Mouse (Mus musculus) urinary bladder, adult 18-20 months (tissue): ENCODE data around the gene Thada.

Source experiments
- DNase-seq, 2 experiments: peaks; one replicate each; pipeline ENCODE4 v3.0.0; 2022; ENCODE audit warnings: low spot score in 2 of 2, mixed read lengths in 2 of 2

The Thada gene

DNA sequence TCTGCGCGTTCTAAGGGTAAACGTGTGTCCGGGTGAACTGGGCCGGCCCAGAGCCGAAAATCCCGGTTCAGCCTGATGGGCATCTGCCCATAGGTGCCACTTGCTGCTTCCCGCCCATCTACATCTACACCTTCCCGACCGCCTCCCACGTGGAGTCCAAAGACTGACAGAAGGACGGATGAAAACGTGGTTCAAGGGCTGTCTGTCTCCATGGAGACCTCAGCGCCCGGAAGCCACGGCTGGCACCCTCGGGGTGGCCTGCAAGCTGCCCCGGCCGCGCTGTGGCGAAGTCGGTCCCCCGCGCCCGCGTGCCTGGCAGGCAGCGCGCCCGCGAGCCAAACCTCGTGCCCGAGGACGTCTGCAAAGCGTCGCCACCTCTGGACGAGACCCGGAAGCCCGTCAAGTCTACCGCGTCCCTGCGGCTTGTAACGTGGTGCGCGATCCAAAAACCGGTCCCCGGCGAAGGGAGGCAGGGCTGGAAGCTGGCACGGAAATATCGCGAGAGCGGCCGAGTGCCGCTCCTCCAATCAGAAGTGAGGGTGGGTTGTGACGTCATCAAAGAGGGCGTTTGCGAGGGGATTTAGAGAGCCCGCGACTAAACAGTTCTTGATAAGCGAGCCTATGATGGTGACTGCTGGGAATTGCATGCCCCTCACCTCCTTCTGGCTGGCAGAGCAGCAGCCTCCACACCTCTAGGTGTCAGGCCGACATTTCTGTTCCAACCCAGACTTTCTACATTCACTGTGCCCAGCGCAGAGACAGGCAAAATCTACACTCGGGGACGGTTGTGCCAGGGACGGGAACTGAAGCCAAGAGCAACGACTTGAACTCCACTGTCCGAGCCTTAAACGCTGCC is at the start of gene Thada:
Gene Thada, minus strand, starts transcription at position 453 of the 856 bp plus-strand sequence.
- peak; percentile 97 for DNase-seq

DNA sequence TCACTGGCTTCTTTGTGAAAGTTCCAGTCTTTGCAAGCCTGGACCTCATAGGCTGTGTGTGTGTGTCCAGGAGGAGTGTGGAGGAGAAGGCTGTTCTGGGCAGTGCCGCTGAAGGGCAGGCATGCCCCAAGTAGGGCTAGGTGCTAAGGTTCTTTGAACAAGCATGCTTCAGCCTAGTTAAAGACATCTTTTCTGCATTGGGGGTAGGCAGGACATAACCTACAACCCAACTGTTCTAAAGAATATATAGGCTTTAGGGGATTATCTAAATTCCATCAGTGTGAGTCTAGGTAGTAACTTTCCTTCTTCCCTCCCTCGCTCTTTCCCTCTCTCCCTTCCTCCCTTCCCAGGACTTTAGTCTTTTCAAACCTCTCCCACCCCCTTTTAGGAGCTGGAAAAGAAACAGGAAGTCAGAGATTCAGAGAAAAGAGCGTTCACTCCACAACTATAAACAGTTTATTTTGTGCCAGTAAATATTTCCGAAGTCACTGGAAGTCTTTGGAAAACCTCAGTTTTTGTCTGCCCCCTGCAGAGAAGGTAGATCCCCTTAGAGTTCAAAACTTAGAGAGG is 46.6 kb upstream of the Thada start:
- DNase-seq = no peak

DNA sequence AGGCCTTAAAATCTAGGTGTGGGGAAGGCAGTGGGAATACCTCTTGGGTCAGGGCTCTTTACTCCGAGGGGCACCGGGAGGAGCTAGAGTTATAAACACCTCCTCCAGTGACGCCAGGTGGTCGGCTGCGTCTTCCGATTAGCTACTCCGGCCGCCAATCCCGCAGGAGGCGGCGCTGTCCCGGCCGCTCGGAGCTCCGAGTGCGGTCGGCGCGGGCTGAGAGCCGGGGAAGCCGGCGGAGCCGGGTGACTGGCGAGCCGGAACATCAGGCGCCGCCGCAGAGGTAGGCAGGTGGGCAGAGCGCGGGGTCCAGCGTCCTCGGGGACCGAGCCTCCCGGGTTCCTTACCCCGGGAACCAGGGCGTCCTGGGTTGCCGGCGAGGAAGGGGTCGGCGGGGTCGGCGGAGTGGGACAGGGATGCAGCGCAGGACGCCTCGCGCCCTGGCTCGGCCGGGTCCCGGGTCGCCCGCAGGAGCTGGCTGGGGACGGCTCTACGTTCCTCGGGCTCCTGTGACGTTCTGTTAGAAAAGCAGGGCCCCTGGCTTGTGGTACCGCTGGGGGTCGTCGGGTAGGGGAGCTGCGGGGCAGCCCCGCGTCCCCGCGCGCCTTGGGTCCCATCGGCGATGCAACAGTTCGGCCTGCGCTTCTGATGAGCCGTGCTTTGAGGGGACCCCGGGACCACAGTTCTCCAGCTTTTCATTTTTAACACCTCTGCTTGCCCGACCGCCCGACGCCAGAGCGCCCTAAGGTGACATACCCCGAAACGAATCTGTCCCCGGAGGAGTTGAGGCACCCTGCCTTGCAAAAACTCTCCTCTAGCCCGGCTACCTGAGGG is 45.9 kb upstream of the Thada start, which contains the start of gene Plekhh2:
Gene Plekhh2, plus strand, starts transcription at position 214 of the 834 bp plus-strand sequence.
- DNase-seq = peak; percentile 52 to 64

DNA sequence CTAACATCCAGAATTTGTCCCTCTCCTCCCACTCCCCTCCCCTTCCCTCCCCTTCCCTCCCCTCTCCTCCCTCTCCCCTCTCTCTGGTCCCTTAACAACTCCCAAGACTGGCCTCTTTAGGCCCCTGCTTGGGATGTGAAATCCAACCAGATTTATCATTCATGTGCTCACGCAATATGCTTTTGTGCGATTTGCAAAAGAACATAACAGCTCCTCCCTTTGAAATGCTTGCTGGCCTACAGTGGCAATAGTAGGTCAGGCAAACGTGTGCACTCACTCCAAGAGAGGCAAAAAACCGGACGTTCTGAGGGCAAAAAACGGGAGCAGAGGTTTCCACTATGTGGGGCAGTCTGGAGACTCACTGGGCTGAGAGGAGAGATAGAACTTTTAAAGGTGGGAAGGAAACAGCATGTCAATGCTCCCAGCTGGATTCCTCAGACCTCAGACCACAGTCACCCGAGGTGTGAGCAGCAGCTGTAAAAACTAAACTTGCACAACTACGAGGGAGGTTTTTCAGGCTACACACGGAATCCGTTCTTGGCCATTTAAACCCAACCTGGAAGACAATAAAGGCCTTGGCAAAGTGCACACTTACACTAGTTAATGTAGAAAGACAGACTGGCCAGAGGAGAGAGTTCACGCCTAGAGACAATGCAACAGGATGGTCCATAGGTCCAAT is 45.1 kb upstream of the Thada start:
- DNase-seq = peak in 1 of 2 experiments; percentile 6

GRCm38 (mm10) chr17:84510355-84510754 is 44.4 kb upstream of the Thada start:
- DNase-seq = peak in 1 of 2 experiments; percentile 30

DNA sequence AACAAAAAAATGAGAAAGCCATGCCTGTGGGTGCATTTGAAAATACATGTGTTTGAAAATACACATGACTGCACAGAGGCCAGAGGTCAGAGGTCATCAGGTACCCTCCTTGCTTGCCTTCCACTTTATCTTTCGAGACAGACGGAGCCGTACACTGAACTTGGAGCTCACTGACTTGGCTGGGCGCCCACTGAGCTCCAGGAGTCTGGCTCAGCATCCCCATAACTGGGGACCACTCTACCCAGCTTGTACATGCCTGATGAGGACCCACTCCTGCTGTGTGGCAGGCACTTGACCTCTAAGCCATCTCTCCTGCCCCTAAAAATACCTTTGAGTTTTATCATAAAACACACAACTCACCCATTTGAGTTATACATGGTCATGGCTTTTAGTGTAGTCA is 43.2 kb upstream of the Thada start:
- DNase-seq = no peak

DNA sequence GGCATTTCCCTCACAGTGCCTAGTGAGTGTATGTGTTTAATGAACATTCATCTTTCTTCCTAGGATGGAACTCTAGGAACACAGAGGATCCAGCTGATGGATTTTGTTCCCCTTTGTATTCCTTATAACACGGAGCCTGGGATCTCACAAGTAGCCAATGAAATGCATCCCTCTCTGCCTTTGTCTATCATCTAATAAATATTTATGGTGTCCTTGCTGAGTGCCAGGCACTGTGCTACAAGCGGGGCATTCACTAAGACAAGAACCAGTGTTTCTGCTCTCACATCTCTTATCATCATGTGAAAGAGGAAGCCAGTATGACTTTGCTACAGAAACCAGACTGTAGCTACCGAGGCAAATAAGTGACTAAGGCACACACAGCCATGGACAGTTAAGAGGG is 42.7 kb upstream of the Thada start:
- DNase-seq = no peak

- no peak for DNase-seq
Observed at GRCm38 (mm10) chr17:84505922-84506321, 39.9 kb upstream of the Thada start.

- DNase-seq = no peak
Observed at GRCm38 (mm10) chr17:84502341-84502740, 36.3 kb upstream of the Thada start.

DNA sequence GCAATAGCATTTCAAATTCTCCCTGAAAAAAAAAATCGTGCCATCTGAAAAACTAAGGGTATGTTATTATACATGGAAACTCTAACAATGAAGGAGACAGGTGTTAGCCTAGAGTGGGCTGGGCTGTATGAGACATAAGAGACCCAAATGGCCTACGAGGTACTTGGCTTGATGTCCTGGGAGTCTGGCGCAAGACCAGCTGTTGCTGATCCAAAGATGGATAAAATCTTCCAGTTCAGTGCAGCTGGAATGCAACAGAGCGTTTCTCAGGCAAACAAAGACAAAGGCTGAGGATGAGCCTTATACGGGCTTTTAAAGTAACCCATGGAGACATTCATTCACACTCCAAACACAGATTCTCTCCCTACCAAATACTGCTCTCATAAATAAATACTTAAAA is 32.6 kb upstream of the Thada start:
- no peak for DNase-seq

GRCm38 (mm10) chr17:84497972-84498604 is 32.1 kb upstream of the Thada start:
- no peak for DNase-seq

DNA sequence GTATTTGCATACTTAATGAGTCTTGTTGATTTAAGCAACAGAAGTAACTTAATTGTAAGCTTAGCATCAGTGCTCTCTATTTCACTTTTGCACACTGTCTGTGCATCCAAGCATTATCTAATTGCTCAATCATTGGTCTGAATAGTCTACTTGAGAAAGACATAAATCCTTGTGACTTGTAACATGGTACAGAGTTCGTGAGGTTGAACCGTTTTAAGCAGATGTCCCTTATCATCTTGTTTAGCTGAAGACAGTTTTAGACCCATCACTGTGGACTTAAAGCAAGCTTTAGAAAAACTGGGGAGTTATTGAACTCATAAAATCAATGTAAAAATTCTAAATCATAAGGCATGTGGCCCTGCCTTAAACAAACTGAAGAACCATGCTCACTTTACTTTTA is 31.6 kb upstream of the Thada start:
- DNase-seq = no peak

DNA sequence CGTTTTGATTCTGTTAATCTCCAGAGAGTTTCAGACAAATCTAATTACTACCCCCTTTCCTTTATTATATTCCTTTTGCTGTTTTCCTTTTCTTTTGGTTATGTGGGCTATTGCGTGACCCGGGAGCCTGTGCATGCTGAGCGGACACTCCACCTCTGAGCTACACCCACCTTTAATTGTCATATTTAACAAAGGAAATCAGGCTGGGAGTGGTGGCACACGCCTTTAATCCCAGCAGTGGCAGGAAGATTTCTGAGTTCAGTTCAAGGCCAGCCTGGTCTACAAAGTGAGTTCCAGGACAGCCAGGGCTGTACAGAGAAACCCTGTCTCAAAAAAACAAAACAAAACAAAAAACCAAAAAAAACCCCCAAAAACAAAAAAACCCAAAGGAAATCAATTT is 31.0 kb upstream of the Thada start:
- DNase-seq = no peak

DNA sequence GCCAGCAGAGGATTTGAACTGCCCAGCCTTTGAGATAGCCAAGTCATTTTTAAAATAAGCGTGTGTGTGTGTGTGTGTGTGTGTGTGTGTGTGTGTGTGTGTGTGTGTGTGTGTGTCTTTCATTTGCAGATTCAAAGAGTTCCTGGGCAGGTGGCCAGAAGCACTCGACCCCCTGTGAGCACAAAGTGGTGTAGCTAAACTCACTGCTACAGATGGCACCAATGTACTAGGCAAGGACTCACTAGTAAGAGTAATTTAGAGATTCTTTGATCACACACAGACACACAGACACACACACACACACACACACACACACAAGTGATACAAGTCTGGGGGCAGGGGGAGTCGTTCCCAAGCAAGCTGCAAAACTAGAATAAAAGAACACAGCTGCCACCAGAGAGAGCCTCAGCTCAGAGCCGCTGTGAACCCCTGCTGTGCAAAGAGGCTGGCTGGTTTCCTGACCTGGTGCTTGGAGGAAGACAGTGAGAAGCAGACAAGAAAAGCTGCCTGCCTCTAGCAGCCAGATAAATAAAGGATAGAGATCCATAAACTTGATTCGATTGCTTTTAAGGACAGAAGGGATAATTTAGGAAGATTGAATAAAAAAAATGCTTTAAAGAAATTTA is 26.4 kb upstream of the Thada start:
- no peak for DNase-seq

GRCm38 (mm10) chr17:84487415-84487814 is 21.4 kb upstream of the Thada start:
- DNase-seq = no peak

- DNase-seq = no peak
Observed at GRCm38 (mm10) chr17:84483673-84484320, 17.8 kb upstream of the Thada start.

DNA sequence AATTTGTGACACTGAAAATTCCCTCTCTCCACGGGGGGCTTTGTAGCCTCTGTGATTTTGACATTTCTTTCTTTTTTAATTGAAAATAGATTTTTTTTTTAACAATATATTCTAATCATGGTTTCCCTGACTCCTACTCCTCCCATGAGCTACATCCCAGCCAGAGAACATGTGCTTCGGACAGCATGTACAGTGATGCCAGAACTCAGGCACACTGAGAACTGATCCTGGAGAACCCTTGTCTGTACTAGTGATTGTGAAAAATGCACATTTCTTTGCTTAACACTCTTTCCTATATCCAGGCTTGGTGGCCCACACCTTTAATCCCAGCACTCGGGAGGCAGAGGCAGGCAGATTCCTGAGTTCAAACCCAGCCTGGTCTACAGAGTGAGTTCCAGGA is 16.8 kb upstream of the Thada start:
- no peak for DNase-seq

DNA sequence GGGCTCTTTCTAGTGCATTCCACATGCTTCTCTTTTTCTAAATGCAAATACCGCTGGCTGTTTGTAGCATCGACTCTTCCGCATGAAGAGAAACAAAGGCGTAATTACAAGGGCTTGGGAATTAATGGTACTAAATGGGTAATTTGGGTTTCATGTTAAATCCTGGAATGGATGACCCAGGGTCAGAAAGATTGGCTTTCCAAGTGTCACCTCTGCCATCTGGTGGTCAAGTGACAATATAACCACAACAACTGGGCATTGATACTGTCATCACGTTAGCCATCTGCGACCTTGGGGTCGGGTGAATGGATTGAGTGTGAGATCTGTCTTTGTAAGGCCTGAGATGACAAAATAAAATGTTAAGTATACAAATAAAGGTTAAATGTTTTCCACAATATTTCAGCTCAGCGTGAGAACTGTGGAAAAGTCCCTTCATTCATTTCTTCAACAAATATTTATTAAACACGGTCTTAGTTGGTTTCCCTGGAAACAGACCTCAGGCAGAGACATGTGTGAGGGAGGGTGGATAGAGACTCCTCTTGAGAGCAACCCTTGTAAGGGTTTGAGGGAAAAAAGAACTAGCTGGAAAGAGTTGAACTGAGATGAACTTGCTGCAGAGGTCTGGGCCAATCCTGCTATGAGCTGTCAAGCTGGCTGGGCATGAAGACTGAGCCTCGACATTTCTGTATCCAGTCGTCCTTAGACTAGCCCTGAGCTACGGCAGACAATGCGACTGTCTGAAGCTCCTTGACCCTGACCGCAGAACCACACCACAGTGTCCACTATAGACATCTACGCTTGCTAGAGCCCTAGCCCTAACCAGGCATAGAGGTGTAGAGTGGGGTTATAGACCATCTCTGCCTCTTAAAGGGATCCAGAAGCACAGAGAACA is 14.7 kb upstream of the Thada start:
- no peak for DNase-seq

DNA sequence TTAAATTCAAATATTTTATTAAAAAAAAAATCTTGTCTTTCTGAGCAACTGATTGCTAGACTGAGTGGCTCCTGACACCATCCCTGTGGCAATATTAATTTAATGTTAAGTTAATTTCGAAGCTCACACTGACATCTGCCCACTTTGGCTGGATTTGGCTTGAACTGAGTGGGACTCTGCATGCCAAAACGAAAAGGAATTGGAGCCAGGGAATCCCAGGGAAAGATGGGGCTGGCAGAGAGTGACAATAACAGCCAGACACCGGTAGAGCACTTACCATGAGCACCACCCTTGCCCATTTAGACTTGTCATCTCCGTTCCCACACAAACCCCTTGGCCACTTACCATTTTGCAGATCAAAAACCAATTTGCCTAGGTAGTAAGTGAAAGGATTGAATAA is 12.3 kb upstream of the Thada start:
- DNase-seq = no peak
